Mouse (Mus musculus): ENCODE data around the gene Slc39a12. TPM values are rescaled to one million over a fixed set of nuclear protein-coding genes. Genes with fewer than 3 reads are reported as not detected.

Slc39a12 gene
- polyA plus RNA-seq, 1 experiment, result 0.07 TPM

GRCm38 (mm10) chr2:14502482-14502881 is 114.4 kb downstream of the Slc39a12 start:
- DNase-seq, result no peak
- no peak for TF ChIP-seq CTCF (IDR thresholded peaks at IDR 0.05; ENCODE audit: borderline replicate concordance, control insufficient read depth, extremely low read depth, insufficient read depth, low read length, poor library complexity)
- TF ChIP-seq POLR2A (IDR thresholded peaks at IDR 0.05; ENCODE audit: control insufficient read depth, extremely low read depth, insufficient read depth, low read length, poor library complexity), result no peak
- H3K36me3 ChIP-seq (ENCODE audit: control insufficient read depth, insufficient read depth, low read length), result no peaks in the 10 kb centered on the region
- 90% methylated on average over 3 of the region's 3 CpGs for WGBS
- H3K4me1 ChIP-seq (replicated peaks; ENCODE audit: control insufficient read depth, insufficient read depth, low read length), result no peaks in the 10 kb centered on the region
- no peak overlapping the region for H3K27ac ChIP-seq (ENCODE audit: control insufficient read depth, insufficient read depth, low read length)
- H3K4me3 ChIP-seq (ENCODE audit: control insufficient read depth, insufficient read depth, low read length), result no peak overlapping the region
- H3K27me3 ChIP-seq (ENCODE audit: control insufficient read depth, insufficient read depth, low read length), result no peaks in the 10 kb centered on the region

- H3K4me3 ChIP-seq (ENCODE audit: control insufficient read depth, insufficient read depth, low read length), result no peak overlapping the region
- H3K4me1 ChIP-seq (replicated peaks; ENCODE audit: control insufficient read depth, insufficient read depth, low read length), result no peaks in the 10 kb centered on the region
- H3K27me3 ChIP-seq (ENCODE audit: control insufficient read depth, insufficient read depth, low read length), result no peaks in the 10 kb centered on the region
- no peak for TF ChIP-seq POLR2A (IDR thresholded peaks at IDR 0.05; ENCODE audit: control insufficient read depth, extremely low read depth, insufficient read depth, low read length, poor library complexity)
- TF ChIP-seq CTCF (IDR thresholded peaks at IDR 0.05; ENCODE audit: borderline replicate concordance, control insufficient read depth, extremely low read depth, insufficient read depth, low read length, poor library complexity), result no peak
- H3K36me3 ChIP-seq (ENCODE audit: control insufficient read depth, insufficient read depth, low read length), result no peaks in the 10 kb centered on the region
- no peak for DNase-seq
- 94% methylated on average over 5 of the region's 5 CpGs for WGBS
- no peak overlapping the region for H3K27ac ChIP-seq (ENCODE audit: control insufficient read depth, insufficient read depth, low read length)
Measured at GRCm38 (mm10) chr2:14518237-14518636, 130.1 kb downstream of the Slc39a12 start.

- Histone ChIP-seq H3K27me3 (ENCODE audit: control insufficient read depth, insufficient read depth, low read length) (no peaks in the 10 kb centered on the region), H3K36me3 (ENCODE audit: control insufficient read depth, insufficient read depth, low read length) (no peaks in the 10 kb centered on the region), H3K4me3 (ENCODE audit: control insufficient read depth, insufficient read depth, low read length) (no peak overlapping the region), H3K27ac (ENCODE audit: control insufficient read depth, insufficient read depth, low read length) (no peak overlapping the region), H3K4me1 (replicated peaks; ENCODE audit: control insufficient read depth, insufficient read depth, low read length) (no peaks in the 10 kb centered on the region)
- DNase-seq, result no peak
- TF ChIP-seq POLR2A (IDR thresholded peaks at IDR 0.05; ENCODE audit: control insufficient read depth, extremely low read depth, insufficient read depth, low read length, poor library complexity) (no peak), CTCF (IDR thresholded peaks at IDR 0.05; ENCODE audit: borderline replicate concordance, control insufficient read depth, extremely low read depth, insufficient read depth, low read length, poor library complexity) (no peak)
- WGBS, result 90% methylated on average over 3 of the region's 3 CpGs
Measured at GRCm38 (mm10) chr2:14534325-14535077, 146.4 kb downstream of the Slc39a12 start.

- 69% methylated on average over 3 of the region's 3 CpGs for WGBS
- H3K4me1 ChIP-seq (replicated peaks; ENCODE audit: control insufficient read depth, insufficient read depth, low read length), result no peaks in the 10 kb centered on the region
- H3K36me3 ChIP-seq (ENCODE audit: control insufficient read depth, insufficient read depth, low read length), result no peaks in the 10 kb centered on the region
- H3K27ac ChIP-seq (ENCODE audit: control insufficient read depth, insufficient read depth, low read length), result no peak overlapping the region
- no peaks in the 10 kb centered on the region for H3K27me3 ChIP-seq (ENCODE audit: control insufficient read depth, insufficient read depth, low read length)
- H3K4me3 ChIP-seq (ENCODE audit: control insufficient read depth, insufficient read depth, low read length), result no peak overlapping the region
- no peak for DNase-seq
- TF ChIP-seq CTCF (IDR thresholded peaks at IDR 0.05; ENCODE audit: borderline replicate concordance, control insufficient read depth, extremely low read depth, insufficient read depth, low read length, poor library complexity), result no peak
- no peak for TF ChIP-seq POLR2A (IDR thresholded peaks at IDR 0.05; ENCODE audit: control insufficient read depth, extremely low read depth, insufficient read depth, low read length, poor library complexity)
Measured at GRCm38 (mm10) chr2:14535246-14535671, 147.1 kb downstream of the Slc39a12 start.

- no peak for TF ChIP-seq POLR2A (IDR thresholded peaks at IDR 0.05; ENCODE audit: control insufficient read depth, extremely low read depth, insufficient read depth, low read length, poor library complexity)
- TF ChIP-seq CTCF (IDR thresholded peaks at IDR 0.05; ENCODE audit: borderline replicate concordance, control insufficient read depth, extremely low read depth, insufficient read depth, low read length, poor library complexity), result no peak
- no peaks in the 10 kb centered on the region for H3K36me3 ChIP-seq (ENCODE audit: control insufficient read depth, insufficient read depth, low read length)
- H3K4me1 ChIP-seq (replicated peaks; ENCODE audit: control insufficient read depth, insufficient read depth, low read length), result no peaks in the 10 kb centered on the region
- no peak for DNase-seq
- no peaks in the 10 kb centered on the region for H3K27me3 ChIP-seq (ENCODE audit: control insufficient read depth, insufficient read depth, low read length)
- no peak overlapping the region for H3K4me3 ChIP-seq (ENCODE audit: control insufficient read depth, insufficient read depth, low read length)
- no peak overlapping the region for H3K27ac ChIP-seq (ENCODE audit: control insufficient read depth, insufficient read depth, low read length)
- WGBS, result 9% methylated on average over 3 of the region's 3 CpGs
Measured at GRCm38 (mm10) chr2:14537781-14538180, 149.7 kb downstream of the Slc39a12 start.

GRCm38 (mm10) chr2:14543355-14543754 is 155.2 kb downstream of the Slc39a12 start:
- Histone ChIP-seq H3K4me3 (ENCODE audit: control insufficient read depth, insufficient read depth, low read length) (no peak overlapping the region), H3K27me3 (ENCODE audit: control insufficient read depth, insufficient read depth, low read length) (no peaks in the 10 kb centered on the region), H3K36me3 (ENCODE audit: control insufficient read depth, insufficient read depth, low read length) (no peaks in the 10 kb centered on the region), H3K27ac (ENCODE audit: control insufficient read depth, insufficient read depth, low read length) (no peak overlapping the region), H3K4me1 (replicated peaks; ENCODE audit: control insufficient read depth, insufficient read depth, low read length) (no peaks in the 10 kb centered on the region)
- DNase-seq, result no peak
- TF ChIP-seq POLR2A (IDR thresholded peaks at IDR 0.05; ENCODE audit: control insufficient read depth, extremely low read depth, insufficient read depth, low read length, poor library complexity) (no peak), CTCF (IDR thresholded peaks at IDR 0.05; ENCODE audit: borderline replicate concordance, control insufficient read depth, extremely low read depth, insufficient read depth, low read length, poor library complexity) (no peak)
- WGBS, result 74% methylated on average over 3 of the region's 3 CpGs
